Mouse (Mus musculus) G1E (cell line): Measurements from ENCODE around the gene Selenoo.

Source experiments
- CTCF ChIP-seq: IDR thresholded peaks from 2 replicates; pipeline ENCODE4 v1.5.1; 2012; ENCODE audit warnings: low read depth, low read length, inconsistent platforms, mixed read lengths
- GATA1 ChIP-seq: IDR thresholded peaks from 2 replicates; pipeline ENCODE4 v1.6.1; 2012; ENCODE audit warnings: borderline replicate concordance, low read length, inconsistent platforms, mixed read lengths
- GATA2 ChIP-seq: IDR thresholded peaks from 2 replicates; pipeline ENCODE4 v1.6.1; 2012; ENCODE audit warnings: low read depth, low read length, inconsistent platforms, borderline replicate concordance
- POLR2AphosphoS5 ChIP-seq: IDR thresholded peaks from 2 replicates; pipeline ENCODE4 v1.6.1; 2012; ENCODE audit warnings: low read depth, low read length, inconsistent platforms; ENCODE audit not compliant: insufficient replicate concordance
- TAL1 ChIP-seq: conservative IDR thresholded peaks from 2 replicates; pipeline ENCODE4 v1.6.1; 2012; ENCODE audit warnings: low read depth, low read length, inconsistent platforms, mixed read lengths

- no peak for TF ChIP-seq CTCF
- no peak for TF ChIP-seq TAL1
- no peak for TF ChIP-seq GATA2
- TF ChIP-seq GATA1: no peak
- no peak for TF ChIP-seq POLR2AphosphoS5
Observed at GRCm38 (mm10) chr15:89118007-89118406, 29.1 kb downstream of the Selenoo start.
